Mouse (Mus musculus) hindbrain, postnatal 0 days (tissue): Measurements from ENCODE around the gene Cramp1l. TPM values are rescaled to one million over a fixed set of nuclear protein-coding genes. Genes with fewer than 3 reads are reported as not detected.
A peak's percentile ranks its signal among the peaks of the same experiment; 100 is the strongest.
"Not testable (repeated sequence)": the region's sequence is repeated elsewhere in the genome, so short reads cannot be mapped to it uniquely, and the experiment has no call there.

ENCODE experiments used
- ATAC-seq: fragments of 200-750 bp; cut with Nextera tagmentation; 2 replicates; pipeline ENCODE4 v1.8.0; 2017; ENCODE audit warnings: mild to moderate bottlenecking, moderate TSS enrichment, moderate library complexity
- DNase-seq: peaks from one replicate; pipeline ENCODE4 v3.0.0-alpha.2; 2015; ENCODE audit warnings: low spot score
- H3K27ac ChIP-seq: fragments of 300-500 bp; sonication (generic); 2 replicates; pipeline ENCODE4 v1.5.1; 2014; ENCODE audit warnings: mild to moderate bottlenecking
- H3K27me3 ChIP-seq: fragments of 300-500 bp; sonication (generic); 2 replicates; pipeline ENCODE4 v1.6.1; 2014; ENCODE audit warnings: low read length, mixed read lengths; ENCODE audit not compliant: insufficient read depth
- H3K36me3 ChIP-seq: fragments of 300-500 bp; sonication (generic); 2 replicates; pipeline ENCODE4 v1.6.1; 2014; ENCODE audit warnings: low read length, mixed read lengths; ENCODE audit not compliant: insufficient read depth
- H3K4me1 ChIP-seq: fragments of 300-500 bp; sonication (generic); 2 replicates; pipeline ENCODE4 v1.6.1; 2014; ENCODE audit warnings: antibody characterized with exemption, low read length, mixed read lengths; ENCODE audit not compliant: insufficient read depth
- H3K4me2 ChIP-seq: fragments of 300-500 bp; sonication (generic); 2 replicates; pipeline ENCODE4 v1.6.1; 2014; ENCODE audit warnings: low read depth, mild to moderate bottlenecking, low read length, moderate library complexity, mixed read lengths
- H3K4me3 ChIP-seq: fragments of 300-500 bp; sonication (generic); 2 replicates; pipeline ENCODE4 v1.5.1; 2014; ENCODE audit warnings: low read length
- H3K9ac ChIP-seq: fragments of 300-500 bp; sonication (generic); replicated peaks from 2 replicates; pipeline ENCODE4 v1.6.1; 2014; ENCODE audit warnings: mild to moderate bottlenecking, low read length, moderate library complexity, mixed read lengths
- H3K9me3 ChIP-seq: fragments of 300-500 bp; sonication (generic); 2 replicates; pipeline ENCODE4 v1.6.1; 2016; ENCODE audit warnings: low read length, mixed read lengths
- CTCF ChIP-seq: IDR thresholded peaks from 2 replicates; pipeline ENCODE4 v1.5.1; 2016; ENCODE audit warnings: antibody characterized with exemption, control low read depth, low read depth
- WGBS: fragments of 180-500 bp; shearing (Covaris S2); extraction: QIAGEN DNeasy Blood & Tissue Kit; methylation state at CpG from one replicate; pipeline ENCODE4 v1.1.7; 2014; 5-methylcytosine and 5-hydroxymethylcytosine counted together
- polyA plus RNA-seq: library from polyadenylated mRNA; unstranded; fragments of >200 nt; fragmentation: Nextera tagmentation; extraction: Ambion mirVana; gene quantifications from 2 replicates; pipeline ENCODE4 v1.2.1, GENCODE M21; 2015
- total RNA-seq: library from RNA; depleted of rRNA; stranded (reverse); fragments of >200 nt; gene quantifications from 2 replicates; pipeline ENCODE4 v1.2.3, GENCODE M21; 2014

The Cramp1l gene
- total and polyA plus RNA-seq, 2 experiments from 2014 or later: 3.7 to 24.4 TPM

DNA sequence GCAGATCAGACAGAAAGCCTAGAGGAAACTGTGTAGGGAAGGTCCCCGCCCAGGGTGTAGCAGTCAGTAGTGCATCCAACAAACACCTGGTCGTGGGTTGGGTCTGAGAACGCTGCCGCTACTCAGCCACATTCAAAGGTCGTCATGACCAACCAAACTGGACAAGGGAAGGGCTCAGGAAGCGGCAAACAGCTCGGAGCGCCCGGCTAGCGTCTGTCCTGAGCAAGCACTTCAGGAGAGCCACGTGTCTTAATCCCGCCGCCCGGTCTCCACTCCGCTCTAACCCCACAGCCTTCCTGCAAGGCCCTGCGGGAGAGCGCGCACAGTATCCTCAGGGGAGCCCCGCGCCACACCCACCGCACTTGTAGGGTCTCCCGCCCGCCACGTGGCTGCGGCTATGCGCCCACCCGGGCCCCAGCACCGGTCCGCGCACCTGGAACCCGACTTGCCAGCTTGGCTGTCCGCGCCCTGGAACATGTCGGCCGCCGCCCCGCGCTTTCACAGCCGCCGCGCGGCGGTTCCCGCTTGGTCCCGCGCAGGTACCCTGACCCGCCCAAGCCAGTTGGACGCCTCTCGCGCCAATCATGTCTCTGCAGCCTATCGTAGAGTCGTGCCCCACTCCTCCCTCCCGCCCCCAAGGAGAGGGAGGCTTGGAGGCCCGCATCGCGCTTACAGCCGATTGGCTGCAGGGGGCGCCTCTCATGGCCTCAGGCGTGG lies 55.3 kb downstream of the Cramp1l start, which contains the start of gene Jpt2:
Gene Jpt2, minus strand, starts transcription at position 555 of the 717 bp plus-strand sequence.
- 0 out of 2 replicates have a peak, but pooled peaks cover 5% of the 10 kb centered on the region for H3K4me1 ChIP-seq
- TF ChIP-seq CTCF: peak; percentile 67
- no peaks in the 10 kb centered on the region for H3K27me3 ChIP-seq
- peaks cover 17% of the 10 kb centered on the region for H3K36me3 ChIP-seq
- H3K4me3 ChIP-seq: peak within 1 kb of the TSS; percentile 87
- no peaks in the 10 kb centered on the region for H3K9me3 ChIP-seq
- peak within 1 kb of the TSS; percentile 81 for H3K4me2 ChIP-seq
- DNase-seq: peak; percentile 99
- H3K9ac ChIP-seq: peak within 1 kb of the TSS; percentile 80
- ATAC-seq: peak; percentile 100
- under 1% methylated on average over 59 of the region's 59 CpGs for WGBS
- H3K27ac ChIP-seq: peak within 1 kb of the TSS; percentile 84

DNA sequence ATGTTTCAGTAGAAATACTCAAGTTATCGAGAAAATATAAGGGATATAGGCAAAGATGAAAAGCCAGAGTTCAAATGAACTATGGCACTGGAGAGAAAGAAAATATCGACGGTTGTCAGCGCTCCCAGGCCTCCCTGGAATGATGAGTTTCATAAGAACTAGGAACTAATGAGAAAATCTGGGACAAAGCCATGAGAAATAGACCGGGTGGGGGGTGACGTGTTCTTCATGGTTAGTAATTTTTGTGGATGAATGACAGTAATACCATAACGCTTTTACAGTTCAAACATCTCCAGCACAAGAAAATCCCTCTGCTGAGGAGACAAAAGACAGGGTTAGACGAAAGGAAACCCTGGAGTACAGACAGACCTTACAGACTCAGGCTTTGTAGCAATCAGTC lies 56.2 kb downstream of the Cramp1l start:
- no peaks in the 10 kb centered on the region for H3K9me3 ChIP-seq
- H3K27me3 ChIP-seq: no peaks in the 10 kb centered on the region
- WGBS: 28% methylated on average over 8 of the region's 8 CpGs
- H3K36me3 ChIP-seq: peaks cover 15% of the 10 kb centered on the region
- peak overlapping the region; percentile 81 for H3K4me2 ChIP-seq
- H3K4me3 ChIP-seq: peak overlapping the region; percentile 87
- 0 out of 2 replicates have a peak, but pooled peaks cover 5% of the 10 kb centered on the region for H3K4me1 ChIP-seq
- TF ChIP-seq CTCF: no peak
- peak overlapping the region; percentile 80 for H3K9ac ChIP-seq
- ATAC-seq: no peak
- H3K27ac ChIP-seq: peak overlapping the region; percentile 84; the same call in 1 of the 2 replicates
- DNase-seq: no peak

DNA sequence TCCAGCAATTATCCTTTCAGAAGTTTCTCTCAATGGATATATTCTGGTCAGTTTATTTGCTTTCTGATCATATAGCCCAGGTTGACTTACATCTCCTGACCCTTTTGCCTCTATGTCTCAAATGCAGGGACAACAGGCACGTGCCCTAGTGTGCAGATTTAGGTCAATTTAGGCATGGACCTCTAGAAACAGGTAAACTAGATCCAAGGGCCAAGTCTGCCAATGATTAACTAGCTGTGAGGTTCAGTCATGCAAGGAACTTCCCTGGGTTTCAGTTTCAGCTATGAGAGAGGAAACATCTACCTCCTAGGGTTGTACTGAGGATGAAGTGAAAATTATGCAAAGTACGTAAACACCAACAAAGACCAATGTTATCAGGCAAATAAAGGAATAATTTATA lies 62.3 kb downstream of the Cramp1l start:
- H3K9me3 ChIP-seq: no peaks in the 10 kb centered on the region
- no peaks in the 10 kb centered on the region for H3K4me1 ChIP-seq
- H3K27ac ChIP-seq: no peak overlapping the region
- no peak for ATAC-seq
- no peak overlapping the region for H3K9ac ChIP-seq
- H3K27me3 ChIP-seq: no peaks in the 10 kb centered on the region
- no peak overlapping the region for H3K4me2 ChIP-seq
- no peak for TF ChIP-seq CTCF
- H3K36me3 ChIP-seq: peaks cover 16% of the 10 kb centered on the region
- DNase-seq: no peak
- 93% methylated on average over 2 of the region's 2 CpGs for WGBS
- H3K4me3 ChIP-seq: no peak overlapping the region

DNA sequence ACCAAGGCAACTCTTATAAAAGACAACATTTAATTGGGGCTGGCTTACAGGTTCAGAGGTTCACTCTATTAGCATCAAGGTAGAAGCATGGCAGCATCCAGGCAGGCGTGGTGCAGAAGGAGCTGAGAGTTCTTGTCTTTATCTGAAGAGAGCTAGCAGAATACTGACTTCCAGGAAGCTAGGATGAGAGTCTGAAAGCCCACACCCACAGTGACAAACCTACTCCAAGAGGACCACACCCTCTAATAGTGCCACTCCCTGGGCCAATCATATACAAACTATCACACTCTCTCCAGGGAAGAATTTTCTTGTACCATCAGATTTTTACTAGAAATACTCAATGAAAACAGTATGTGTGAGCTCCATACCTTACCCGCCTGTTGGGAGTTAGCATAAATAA lies 64.9 kb downstream of the Cramp1l start:
- Histone ChIP-seq H3K9me3 (no peaks in the 10 kb centered on the region), H3K4me1 (no peaks in the 10 kb centered on the region), H3K36me3 (peaks cover 27% of the 10 kb centered on the region), H3K4me3 (no peak overlapping the region), H3K4me2 (no peak overlapping the region), H3K9ac (no peak overlapping the region), H3K27ac (no peak overlapping the region), H3K27me3 (no peaks in the 10 kb centered on the region)
- no peak for TF ChIP-seq CTCF
- DNase-seq (no peak), ATAC-seq (no peak)
- WGBS: 85% methylated on average over 2 of the region's 2 CpGs

DNA sequence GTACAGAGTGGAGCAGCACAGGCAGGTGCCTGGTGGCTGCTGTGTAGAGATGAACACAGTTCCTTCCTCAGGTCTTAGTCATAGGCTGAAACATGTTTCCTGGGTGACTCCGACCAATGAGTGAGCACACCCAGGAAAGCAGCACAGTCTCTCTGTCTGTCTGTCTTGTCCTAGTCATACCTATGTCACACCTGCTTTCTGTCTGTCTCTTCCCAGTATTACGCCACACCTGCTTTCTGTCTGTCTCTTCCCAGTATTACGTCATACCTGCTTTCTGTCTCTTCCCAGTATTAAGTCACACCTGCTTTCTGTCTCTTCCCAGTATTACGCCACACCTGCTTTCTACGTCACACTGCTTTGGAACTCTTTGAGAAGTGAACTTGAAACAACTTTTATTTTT lies 67.4 kb downstream of the Cramp1l start:
- Histone ChIP-seq H3K9ac (no peak overlapping the region), H3K4me3 (no peak overlapping the region), H3K9me3 (no peaks in the 10 kb centered on the region), H3K27ac (no peak overlapping the region), H3K27me3 (no peaks in the 10 kb centered on the region), H3K4me1 (no peaks in the 10 kb centered on the region), H3K4me2 (no peak overlapping the region), H3K36me3 (peaks cover 19% of the 10 kb centered on the region)
- DNase-seq (no peak), ATAC-seq (no peak)
- WGBS: 98% methylated on average over 5 of the region's 5 CpGs
- TF ChIP-seq CTCF: no peak

DNA sequence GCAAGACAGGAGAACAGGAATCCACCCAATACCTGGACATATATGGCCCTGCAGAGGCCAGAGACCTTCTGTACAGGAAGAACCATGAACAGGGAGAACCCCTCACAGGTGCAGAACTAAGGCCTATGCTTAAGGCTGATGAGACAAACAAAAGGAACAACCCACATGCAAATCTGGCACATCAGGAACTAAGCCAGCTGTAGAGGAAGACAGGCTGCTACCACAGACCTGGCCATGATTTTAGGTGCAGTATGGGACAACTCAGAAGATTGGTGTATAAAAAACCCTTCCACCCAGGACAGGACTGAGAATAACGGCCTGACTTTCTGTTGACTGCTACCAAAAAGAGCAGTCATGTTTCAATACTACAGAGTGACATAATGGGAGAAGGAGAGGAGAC lies 72.0 kb downstream of the Cramp1l start:
- not testable (repeated sequence) for H3K4me1 ChIP-seq, H3K4me3 ChIP-seq, H3K4me2 ChIP-seq, H3K9ac ChIP-seq, H3K27ac ChIP-seq, ATAC-seq, H3K27me3 ChIP-seq, H3K9me3 ChIP-seq, DNase-seq
- 85% methylated on average over 1 of the region's 1 CpGs for WGBS
- peaks cover 19% of the 10 kb centered on the region for H3K36me3 ChIP-seq

DNA sequence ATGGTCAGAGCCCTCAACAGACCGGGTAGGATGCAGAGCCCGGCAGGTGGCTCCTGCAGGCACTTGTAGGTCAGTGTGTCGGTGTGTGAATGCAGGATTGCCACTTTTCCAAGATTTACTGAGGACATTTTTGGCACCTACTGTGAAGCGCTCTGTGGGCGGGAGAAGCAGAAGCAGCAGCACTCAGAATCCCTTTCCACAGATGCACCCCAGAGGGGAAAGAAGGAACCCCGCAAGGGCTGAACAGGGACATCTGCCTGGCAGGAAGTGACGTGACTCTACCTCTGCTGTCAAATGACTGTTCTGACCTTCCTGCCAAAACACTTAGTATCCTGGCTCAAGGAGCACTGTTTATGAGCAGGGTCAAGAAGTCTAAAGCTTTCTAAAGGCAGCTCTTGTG lies 72.6 kb downstream of the Cramp1l start:
- H3K27ac ChIP-seq: no peak overlapping the region
- DNase-seq (no peak), ATAC-seq (no peak)
- peaks cover 13% of the 10 kb centered on the region for H3K36me3 ChIP-seq
- WGBS: 88% methylated on average over 7 of the region's 7 CpGs
- TF ChIP-seq CTCF: no peak
- H3K4me2 ChIP-seq: no peak overlapping the region
- H3K9me3 ChIP-seq: no peaks in the 10 kb centered on the region
- no peaks in the 10 kb centered on the region for H3K27me3 ChIP-seq
- H3K4me1 ChIP-seq: no peaks in the 10 kb centered on the region
- H3K9ac ChIP-seq: no peak overlapping the region
- no peak overlapping the region for H3K4me3 ChIP-seq
